Mouse (Mus musculus): ENCODE results near the gene Cd44.
A peak's percentile ranks its signal among the peaks of the same experiment; 100 is the strongest.

The Cd44 gene

DNA sequence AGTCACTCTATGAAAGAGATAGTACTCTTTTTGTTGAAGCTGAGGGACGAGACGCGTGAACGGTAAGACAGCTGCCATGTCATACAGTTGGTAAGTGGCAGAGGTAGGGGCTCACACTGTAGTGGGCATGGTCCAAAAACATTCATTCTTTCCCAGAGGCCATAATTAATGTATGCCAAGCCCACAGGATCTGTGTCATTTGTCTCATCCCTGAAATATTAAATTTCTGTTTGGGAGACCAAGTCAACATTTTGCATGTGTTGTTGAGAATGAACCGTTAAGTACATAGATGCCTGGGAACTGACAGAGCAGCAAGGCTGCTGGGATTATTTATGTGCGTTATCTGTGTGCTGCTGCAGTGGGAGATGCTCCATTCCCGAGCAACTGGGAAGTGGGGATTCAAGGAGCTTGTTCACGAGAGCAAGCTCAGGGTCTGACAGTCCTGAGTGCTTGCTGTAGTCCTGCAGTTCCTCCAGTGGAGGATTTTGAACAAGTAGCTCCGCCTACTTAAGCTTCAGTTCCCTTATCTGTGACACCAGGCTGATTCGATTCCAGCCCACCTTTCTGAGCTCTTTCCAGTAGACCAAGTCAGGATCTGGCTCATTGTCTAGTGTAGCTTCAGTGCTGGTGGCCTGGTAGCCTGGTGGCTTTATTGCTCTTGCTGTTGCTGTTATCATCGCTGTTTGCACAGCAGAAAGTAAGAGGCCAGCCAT, 12.5 kb upstream of the Cd44 start:
- DNase-seq (ENCODE audit: low read depth) = no peak

DNA sequence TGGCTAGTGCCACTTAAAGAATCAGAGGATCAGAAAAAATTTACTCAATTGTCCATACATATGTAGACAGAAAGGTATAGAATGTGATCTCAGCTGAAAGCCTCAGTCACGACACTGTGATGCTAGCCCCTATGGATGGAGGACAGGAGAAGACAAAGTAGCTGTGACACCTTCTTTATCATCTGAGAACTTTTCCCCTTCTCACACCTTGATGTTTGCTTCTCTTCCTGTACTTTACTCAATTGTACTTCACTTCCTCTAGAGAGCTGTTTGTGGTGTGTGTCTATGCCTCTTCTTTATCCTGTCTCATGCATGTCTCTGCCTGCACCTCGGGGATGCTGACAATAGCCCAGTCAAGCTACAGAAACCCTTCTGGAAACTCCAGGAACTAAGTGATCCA, 11.5 kb upstream of the Cd44 start:
- no peak for DNase-seq (ENCODE audit: low read depth)

DNA sequence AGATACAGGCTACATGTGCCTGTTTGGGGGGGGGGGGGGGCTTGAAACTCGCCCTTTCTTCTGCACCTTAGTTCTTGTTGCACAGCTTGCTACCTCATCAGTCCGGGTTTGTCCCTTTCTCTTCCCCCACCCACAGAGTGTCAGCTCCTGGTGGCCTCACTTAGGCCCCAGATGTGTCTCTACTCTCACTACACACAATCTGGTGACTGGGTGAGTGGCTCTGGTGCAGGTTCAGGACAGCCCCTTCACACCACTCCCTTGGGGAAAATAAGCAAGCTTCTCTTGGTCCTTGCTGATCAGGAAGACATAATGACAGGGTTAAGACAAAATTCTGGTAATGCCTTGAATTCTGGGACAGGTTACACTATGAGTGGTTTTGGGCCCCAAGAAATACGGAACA, 11.0 kb upstream of the Cd44 start:
- DNase-seq (ENCODE audit: low read depth) = no peak

DNA sequence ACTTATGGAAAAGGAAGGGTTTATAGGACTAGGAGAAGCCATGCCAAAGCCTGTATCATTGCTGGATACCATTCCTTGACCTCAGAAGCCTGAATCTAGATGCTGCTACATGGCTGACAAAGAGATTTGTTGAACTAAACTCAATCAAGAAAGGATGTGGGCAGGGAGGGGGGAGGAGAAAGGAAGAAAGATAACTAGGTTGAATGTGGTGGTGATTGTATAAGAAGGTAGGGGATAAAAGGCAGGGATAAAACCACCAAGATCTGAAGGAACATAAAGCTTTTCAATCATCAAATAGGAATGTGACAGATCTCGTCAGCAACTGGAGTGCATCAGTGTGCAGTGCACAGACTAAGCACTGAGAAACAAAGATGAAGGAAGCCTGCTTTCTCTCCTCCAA, 7.9 kb upstream of the Cd44 start:
- no peak for DNase-seq (ENCODE audit: low read depth)

DNA sequence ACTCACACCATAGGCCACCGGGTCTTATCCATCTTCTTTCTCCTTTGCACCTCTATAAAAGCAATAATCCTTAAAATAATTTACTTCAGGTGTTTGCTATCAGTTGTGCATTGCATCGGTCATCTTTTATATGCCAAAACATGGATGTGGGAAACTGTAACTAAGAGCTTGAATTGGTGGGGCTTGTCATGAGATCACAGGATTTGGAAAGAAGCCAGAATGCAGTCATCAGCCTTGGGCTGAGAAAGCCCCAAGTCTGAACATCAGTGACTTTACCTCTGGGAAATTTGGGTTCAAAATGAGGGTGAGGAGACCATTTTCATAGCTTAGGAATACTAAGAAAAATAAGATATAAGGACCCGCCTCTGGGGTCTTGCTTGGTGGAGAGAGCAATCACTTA, 4.1 kb upstream of the Cd44 start:
- no peak for DNase-seq (ENCODE audit: low read depth)

DNA sequence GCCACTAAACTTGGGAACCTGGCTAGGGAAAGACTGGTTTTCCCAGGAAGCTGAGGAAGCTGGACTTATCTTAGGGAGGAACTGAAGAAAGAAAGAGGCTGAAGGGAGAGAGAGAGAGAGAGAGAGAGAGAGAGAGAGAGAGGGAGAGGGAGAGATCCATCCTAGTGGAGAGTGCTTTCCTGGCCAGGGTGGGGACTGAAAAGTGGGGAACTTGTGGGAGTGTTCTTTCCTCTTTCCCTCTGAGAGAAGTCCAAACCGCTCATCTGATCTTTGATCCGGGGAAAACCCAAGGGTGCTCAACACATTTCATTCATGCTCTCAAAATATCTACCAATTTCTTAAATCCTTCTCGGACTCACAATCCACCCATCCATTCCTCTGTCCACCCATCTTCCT, 361 bp upstream of the Cd44 start:
- no peak for DNase-seq (ENCODE audit: low read depth)

DNA sequence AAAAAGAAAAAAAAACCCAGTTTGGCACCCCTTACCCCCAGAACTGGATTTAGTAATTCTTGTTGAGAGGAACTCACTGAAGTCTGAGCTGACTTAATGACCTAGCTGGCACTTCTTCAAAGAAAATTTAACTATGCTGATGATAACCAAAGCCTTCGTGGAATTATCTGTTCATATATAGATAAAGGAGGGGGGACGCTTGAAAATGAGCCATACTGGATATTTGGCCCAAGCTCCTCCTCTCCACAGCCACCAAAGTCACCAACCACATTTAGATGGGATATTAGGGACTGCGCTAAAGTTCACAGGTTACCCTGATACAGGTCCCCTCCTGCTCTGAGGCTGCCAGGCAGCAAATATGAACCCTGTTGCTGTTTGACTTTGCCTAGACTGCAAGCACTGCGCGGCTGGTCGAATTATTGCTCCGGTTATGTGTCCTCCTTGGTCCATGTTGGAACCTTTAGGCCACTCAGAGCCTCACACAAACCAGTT, 1.2 kb downstream of the Cd44 start:
- DNase-seq (ENCODE audit: low read depth) = no peak

DNA sequence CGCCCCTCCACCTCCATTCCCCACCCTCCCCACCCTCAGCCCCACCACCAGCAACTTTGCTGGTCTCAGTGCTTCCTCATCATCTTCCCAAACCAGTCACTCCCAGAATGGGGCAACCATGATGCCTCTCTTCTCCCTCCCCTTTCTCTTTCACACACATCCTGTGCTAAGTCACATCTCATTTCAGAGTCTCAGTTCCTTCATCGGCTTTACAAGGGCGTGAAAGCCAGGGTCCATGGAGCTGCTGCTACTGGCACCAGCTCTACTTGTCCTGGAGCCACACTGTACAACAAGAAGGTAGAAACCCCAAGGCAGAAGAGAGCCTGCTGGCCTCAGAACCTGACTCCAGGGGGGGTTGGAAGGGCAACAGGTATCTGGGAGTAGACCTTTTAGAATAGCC, 2.2 kb downstream of the Cd44 start:
- DNase-seq (ENCODE audit: low read depth) = no peak

DNA sequence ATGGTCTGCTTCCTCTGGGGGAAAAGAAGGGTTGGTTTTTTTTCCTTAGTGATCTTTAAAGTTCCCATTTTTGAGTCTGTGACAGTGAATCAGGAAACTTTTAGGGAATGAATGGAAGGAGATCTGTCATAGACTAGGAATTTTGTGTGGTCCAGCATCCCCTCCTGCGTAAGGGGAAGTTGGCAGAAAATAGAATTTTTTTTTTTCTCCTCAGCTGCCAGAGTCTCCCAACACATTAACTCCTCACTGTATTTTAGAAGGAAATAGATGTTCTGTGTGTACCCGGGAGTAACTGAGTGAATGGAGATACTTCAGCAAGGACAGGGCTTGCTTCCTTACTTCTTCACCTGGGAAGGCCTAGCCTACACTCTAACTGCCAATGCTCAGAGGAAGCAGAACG, 2.9 kb downstream of the Cd44 start:
- no peak for DNase-seq (ENCODE audit: low read depth)

DNA sequence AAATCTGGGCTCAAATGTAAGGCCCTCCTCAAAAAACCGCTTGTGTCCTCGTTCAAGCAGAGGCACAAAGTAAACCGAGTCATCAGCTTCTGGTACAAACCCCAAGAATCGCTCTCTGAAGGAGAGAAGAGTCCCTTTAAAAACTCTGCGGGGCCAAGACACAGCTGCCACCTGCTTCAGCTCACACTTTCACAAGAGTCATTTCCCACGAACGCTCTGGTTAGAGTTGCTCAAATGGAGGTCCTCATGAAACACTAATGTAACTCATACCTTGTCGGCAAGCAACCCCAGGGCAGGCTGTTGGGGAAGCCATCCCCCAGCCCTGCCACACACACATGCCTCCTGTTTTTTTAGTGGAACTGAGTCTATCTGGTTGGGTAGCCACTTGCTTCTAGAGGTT, 5.3 kb downstream of the Cd44 start:
- DNase-seq (ENCODE audit: low read depth) = no peak

DNA sequence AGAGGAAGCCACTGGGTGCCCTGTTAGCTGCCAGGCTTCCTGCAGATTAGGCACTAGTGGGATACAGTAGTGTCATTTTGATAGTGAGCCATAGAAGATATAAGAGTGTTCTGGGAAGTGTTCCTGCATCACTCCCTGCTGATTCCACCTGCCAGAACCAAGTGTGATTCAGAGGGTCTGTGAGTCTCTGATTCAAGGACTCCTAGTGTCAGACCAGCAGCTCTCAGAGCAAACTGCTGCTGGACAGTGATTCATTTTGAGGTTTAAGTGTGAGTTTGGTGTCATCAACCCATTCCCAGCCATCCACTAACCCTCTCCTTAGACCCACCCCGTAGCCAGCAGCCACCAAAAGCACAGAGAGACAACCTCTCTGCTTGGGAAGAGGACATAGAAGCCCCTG, 6.3 kb downstream of the Cd44 start:
- DNase-seq (ENCODE audit: low read depth) = no peak

DNA sequence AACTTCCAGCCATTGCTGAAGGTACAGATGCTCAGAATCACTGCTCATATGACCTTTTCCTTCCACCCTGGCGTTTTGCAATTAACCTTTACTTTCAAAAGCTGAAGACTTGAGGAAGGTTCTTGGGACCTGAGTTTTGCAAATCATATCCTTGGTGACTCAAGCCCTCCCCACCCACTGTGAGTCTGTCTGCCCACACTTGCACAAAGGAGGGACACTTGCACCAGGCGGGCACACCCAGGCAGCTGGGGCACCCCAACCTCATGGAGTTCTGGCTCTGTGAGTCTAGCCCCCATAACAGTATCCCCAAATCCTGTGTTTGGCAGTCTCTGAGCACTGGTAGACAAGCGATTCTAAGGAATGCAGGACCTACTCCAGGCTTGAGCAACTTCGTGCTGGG, 6.7 kb downstream of the Cd44 start:
- DNase-seq (ENCODE audit: low read depth) = no peak

DNA sequence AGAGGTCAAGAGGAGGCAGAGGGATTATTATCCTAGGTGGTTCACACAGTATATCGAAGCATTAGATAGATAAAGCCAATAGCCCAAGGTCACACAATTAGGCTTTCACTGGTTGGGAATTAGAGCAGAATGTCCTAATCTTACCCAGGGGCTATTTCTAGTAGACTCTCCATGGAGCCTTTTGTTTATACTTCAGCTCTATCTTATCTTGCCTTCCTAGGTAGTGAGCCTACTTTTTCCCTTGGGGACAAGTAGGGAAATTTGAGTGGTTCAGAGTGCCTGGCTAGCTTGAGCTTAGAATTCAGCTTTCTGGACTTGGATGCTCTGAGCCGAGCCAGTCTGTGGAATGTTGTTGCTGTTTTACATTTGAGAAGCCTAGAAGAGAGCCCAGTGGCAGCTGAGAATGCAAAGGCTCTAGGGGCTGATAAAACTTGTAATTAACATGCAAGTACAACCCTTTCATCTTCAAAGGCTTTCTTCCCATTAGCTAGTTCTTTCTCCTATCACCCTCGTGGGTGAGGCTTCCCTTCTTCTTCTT, 12.7 kb downstream of the Cd44 start:
- DNase-seq (ENCODE audit: low read depth) = no peak

DNA sequence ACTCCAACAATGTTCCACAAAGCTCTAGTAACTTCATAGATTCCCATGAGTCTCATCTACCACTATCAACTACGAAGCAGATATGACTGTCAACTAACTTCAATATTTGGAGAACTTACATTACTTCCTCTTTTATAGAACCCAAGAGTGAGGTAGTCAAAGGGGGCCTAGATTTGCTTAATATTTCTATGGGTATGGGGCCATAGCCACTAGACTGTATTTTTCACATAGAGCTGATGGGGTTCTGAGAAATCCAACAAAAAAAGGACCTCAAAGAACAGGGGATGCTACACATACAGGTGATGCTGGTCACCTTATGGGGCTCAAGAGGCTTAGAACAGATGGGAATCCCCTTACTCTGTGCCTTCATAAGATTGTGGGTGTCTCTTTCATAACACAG, 14.3 kb downstream of the Cd44 start:
- DNase-seq (ENCODE audit: low read depth) = no peak

DNA sequence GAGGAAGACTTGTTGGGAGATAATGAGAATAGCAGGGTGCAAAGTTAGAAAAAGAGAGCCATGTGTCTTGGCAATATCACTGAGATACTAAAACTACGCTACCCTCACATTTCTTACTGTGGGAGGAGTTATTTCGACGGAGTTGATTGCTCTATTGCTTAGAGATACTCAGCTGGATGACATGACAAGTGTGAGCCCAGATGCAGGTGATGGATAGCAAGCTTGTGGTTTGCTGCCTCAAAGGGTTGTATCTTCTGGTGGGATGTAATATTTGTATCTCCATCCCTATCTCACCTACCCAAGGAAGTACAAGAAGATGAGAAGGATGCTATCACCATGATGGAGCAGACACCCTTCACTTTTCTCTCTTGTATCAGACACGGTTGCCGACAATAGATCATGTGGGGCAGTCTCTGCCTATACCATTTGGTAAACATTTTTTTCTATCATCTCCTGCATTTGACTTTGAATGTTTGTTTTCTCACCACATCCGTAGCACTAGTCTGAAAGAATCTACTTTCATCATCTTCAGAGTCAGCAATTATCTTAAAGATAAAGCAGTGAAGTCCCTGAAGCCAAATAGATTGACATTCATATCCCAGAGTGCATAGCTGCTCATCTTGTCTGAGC, 15.0 kb downstream of the Cd44 start:
- no peak for DNase-seq (ENCODE audit: low read depth)

DNA sequence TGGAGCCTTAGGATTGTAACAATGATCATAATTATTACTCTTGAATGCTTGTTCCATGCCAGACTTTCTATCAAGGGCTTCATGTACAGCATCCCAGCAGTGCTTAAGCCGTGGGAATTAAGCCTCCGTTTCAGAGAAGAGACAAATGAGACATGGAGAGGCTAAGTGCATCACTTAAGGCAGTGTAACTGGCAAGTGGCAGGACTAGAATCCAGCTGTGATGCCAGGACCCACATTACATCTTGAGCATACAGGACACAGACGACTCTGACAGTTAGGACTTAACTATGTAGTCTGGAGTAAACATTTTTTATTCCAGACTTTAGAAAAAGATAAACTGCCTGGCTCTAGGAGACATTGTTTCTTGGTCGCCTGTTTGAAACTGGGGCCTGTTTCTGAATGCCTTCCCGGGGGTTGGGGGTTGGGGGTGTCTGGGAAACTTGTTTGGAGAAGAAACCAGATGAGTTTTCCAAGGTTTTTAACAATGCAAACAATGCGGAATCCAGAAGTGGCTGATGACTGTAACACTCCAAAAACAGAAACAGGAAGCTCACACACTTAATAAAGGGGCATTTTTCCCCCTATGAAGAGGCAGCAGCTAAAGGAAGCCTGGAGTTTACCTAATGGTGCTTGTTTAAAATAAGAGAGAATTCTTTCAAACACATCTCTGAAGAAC, 18.7 kb downstream of the Cd44 start:
- DNase-seq (ENCODE audit: low read depth) = no peak

DNA sequence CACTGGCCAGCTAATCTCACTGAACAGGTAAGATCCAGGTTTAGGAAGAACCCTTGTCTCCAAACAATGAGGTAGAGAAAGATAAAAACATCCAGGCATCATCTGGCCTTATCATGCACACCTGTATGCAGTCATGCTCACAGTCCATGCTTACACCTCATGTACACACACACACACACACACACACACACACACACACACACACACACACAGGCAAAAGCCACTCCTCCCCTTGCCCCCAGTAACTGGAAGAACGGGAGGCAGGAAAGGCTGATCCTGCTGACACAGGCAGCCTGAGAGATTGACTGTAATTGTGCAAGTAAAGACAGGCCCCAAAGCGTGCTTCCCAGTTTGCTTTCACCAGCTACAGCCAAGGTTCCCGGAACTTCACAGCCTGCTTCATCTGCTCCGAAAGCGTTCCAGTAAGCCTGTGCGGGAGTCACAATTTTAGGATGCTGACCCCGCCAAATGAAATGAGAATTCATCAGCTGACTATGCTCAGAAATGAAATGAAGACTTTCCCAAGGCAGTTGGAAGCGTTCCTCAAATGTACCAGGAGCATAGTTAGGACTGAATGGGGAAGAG, 19.4 kb downstream of the Cd44 start:
- DNase-seq (ENCODE audit: low read depth) = no peak

DNA sequence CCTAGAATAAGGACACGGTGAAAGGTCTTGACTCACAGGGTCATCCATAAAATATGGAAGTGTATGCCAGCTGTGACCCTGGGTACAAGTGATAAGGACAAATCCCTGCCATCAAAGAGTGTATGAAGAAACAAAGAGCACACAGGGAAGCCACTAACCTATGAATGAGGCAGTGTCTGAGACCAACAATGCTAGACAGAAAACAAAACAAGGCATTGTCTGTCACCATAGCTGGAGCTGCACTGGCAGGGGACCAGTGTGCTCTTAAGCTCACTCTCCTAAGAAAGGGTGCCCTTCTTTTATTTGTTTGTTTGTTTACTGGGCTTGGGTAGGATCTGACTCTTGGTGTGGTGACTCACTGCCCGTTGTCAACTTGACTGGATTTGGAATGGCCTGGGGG, 23.0 kb downstream of the Cd44 start:
- no peak for DNase-seq (ENCODE audit: low read depth)

DNA sequence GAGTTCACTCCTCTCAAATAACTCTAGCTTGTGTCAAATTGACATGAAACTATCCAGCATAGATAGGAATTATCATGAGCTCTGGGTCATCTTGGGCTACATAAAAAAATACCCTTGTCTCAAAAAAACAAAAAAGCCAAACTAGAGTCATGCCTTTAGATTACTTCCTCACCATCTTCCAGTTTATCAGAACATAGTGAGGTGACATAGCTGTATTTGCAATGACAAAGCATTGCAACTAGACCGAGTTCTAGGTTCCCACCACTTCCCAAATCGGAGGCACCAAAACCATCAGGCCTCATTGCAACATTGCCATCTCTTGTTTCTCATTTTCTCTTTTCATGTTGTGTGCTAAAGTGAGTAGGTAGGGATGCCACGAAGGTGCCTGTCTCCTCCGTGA, 24.0 kb downstream of the Cd44 start:
- DNase-seq (ENCODE audit: low read depth) = no peak

DNA sequence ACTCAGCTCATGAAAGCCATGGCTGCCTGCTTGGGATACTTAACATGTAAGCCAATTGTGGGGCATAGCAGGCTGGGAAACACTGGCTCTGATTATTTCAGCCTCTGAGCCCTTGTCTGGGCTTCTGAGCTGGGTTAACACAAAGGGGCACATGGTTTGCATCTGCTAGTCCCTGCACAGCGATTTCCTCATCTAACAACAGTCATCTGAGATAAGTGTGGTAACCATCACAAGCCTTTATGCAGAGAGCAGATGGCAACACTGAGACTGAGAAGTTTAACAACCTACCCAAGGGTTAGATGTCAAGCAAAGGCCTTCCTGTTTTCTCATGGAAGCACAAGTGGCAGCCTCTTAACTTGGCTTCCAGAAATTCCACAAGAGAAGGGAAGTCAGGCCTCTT, 25.3 kb downstream of the Cd44 start:
- no peak for DNase-seq (ENCODE audit: low read depth)

DNA sequence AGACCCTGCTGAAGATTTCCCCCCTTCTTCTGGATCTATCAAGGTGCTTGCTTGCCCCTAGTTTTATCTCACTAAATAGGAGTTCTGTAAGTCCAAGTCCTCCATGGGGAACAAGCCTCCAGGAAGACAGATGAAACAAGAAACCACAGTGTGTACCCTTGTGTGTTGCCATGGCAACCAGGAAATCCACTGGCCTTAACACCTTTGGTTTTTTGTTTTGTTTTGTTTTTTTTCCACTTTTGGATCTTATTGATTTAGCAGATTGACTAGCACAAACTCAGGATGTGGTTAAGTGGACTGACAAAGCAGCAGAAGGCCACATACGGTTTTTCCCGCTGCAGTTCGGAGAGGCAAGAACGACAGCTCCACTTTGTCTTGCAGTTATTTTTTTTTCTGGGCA, 27.6 kb downstream of the Cd44 start:
- DNase-seq (ENCODE audit: low read depth) = peak; percentile 45

DNA sequence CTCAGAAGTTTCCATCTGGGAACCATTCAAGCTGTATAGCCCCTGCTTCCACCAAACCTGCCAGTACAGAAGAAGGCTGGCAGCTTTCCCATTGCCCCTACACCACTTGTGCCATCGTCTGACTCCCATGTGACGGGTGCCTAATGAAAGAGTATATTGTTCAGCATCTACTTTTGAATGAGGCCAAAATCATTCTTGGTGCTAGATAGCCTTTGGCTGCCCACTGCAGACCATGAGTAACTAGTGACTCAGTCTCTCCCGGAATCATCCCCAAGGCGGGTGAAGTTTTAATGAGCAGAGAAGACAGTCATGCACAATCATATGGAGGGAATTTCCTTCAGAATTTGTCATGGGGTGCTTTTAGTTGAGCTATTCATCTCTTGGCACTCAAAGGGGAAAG, 28.3 kb downstream of the Cd44 start:
- no peak for DNase-seq (ENCODE audit: low read depth)

DNA sequence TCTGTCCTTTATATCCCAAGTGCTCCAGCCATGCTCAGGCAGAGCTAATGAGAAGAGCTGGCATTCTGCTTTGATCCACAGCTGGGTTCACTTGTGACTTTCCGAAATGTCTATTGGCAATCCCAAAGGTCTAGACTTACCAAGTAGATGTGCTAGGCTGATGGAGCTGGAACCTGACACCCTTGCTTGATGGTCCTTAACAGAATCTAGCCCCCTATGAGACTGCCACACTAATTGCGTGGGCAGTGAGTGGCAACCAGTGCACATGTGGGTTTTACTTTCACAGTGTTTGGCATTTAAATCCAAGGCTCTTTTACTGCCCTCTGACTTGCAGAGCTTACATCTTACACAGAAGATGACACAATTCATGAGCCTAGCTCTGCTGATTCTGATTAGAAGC, 29.0 kb downstream of the Cd44 start:
- DNase-seq (ENCODE audit: low read depth) = no peak
